Comparison of ENCODE assay signal across 9 mouse cellular contexts in the genomic region with DNA sequence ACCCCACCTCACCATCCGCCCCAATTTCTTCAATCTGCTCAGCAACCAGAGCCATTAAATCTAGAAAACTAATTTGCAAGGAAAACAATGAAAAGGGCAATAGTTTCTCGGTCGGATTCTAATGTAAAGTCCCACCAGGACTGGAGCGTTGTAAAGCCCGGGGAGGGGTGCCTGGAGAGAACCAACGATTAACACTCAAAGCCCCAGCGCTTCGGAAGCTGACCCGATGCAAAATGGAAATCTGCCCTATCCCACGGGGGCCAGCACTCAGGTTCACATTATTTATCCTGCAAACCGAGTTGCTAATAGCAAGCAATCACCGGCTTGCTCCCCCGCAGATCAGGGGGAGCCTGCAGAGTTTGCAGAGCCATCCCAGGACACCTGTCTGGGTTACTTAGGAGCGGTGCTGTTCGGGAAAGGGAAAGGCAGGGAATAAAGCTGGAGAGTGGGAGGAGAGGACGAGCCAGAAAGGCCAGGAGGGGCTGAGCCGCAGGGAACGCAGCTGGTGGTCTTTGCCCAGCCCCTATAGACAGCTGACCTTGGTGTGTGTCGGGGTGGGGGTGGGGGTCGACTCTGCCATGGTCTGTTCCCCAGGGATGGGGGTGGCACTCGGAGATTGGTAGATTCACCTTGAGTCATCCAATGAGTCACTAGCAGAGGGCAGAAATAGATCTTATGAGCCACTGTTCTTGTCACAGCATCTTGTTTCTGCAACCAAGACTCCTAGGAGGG. TPM values are rescaled to one million over a fixed set of nuclear protein-coding genes. Genes with fewer than 3 reads are reported as not detected.
DNase-seq lines count a peak whose midpoint lies in the region; ATAC-seq lines count a peak whose summit lies in the region.
"Had no signal": no experiment of that assay in that cellular context is flagged by ENCODE, and none has a peak within 500 bp of the region (broad histone marks: within the 10 kb centered on the region; RNA-seq: fewer than 3 reads in every experiment).

No protein-coding gene starts in this region.

- no peaks in the 10 kb centered on the region for H3K4me1 ChIP-seq in embryonic facial prominence, embryonic 15.5 days

- WGBS in embryonic facial prominence, embryonic 15.5 days = 4% methylated on average over 21 of the region's 21 CpGs

- no peak overlapping the region for H3K27ac ChIP-seq in embryonic facial prominence, embryonic 15.5 days (replicated peaks)

- H3K36me3 ChIP-seq in embryonic facial prominence, embryonic 15.5 days = no peaks in the 10 kb centered on the region

- peaks cover 3% of the 10 kb centered on the region; the same call in 1 of the 2 replicates for H3K27me3 ChIP-seq in embryonic facial prominence, embryonic 15.5 days

- peak; percentile 32 to 34 for DNase-seq in cerebellum, postnatal 10 days
- no peak for DNase-seq in cerebellum, adult 11 months
- DNase-seq in ES-CJ7 (ENCODE audit: low read depth, low spot score) = peak; percentile 88
- peak; percentile 62 to 76 for DNase-seq in left cerebral cortex, adult 9 months (ENCODE audit: low spot score in 2 of 2)
- peak; percentile 23 for DNase-seq in retina, adult 2 months (ENCODE audit: low read depth, low spot score)
- no peak for DNase-seq in gastrocnemius, adult 18-20 months (ENCODE audit: low spot score)
- no peak for DNase-seq in urinary bladder, adult 2 months (ENCODE audit: low spot score)

- peak overlapping the region; percentile 22; the same call in 1 of the 2 replicates for H3K4me2 ChIP-seq in embryonic facial prominence, embryonic 15.5 days (replicated peaks)

- no peak overlapping the region for H3K4me3 ChIP-seq in embryonic facial prominence, embryonic 15.5 days (replicated peaks)

- H3K9me3 ChIP-seq in embryonic facial prominence, embryonic 15.5 days (replicated peaks) = no peaks in the 10 kb centered on the region

- no peak for ATAC-seq in embryonic facial prominence, embryonic 15.5 days (ENCODE audit: insufficient number of reproducible peaks, low FRiP score, low TSS enrichment, low read depth)

- no peak overlapping the region for H3K9ac ChIP-seq in embryonic facial prominence, embryonic 15.5 days

RNA-seq across cellular contexts. Expression of a gene that starts 37.5 kb away (rescaled TPM):
- polyA plus RNA-seq in embryonic facial prominence, embryonic 15.5 days (2015; fragmentation: Nextera tagmentation; extraction: Ambion mirVana) = 0.13 and 0.28 TPM in 2 replicates
- 1 to 10 TPM in 1 of 2 experiments, under 1 TPM in 1; 0.26 to 4.5 TPM for total RNA-seq in gastrocnemius, adult 18-20 months (2021)
- polyA plus RNA-seq in urinary bladder, adult 2 months (2012; rRNA removed) = 0.28 and 0.41 TPM in 2 replicates

RNA-seq across cellular contexts. Expression of a gene that starts 54.4 kb away (rescaled TPM):
- 70.8 and 79.0 TPM in 2 replicates for polyA plus RNA-seq in embryonic facial prominence, embryonic 15.5 days (2015; fragmentation: Nextera tagmentation; extraction: Ambion mirVana)
- total RNA-seq in gastrocnemius, adult 18-20 months (2021) = 1 to 10 TPM; 3.2 to 3.7 TPM
- polyA plus RNA-seq in urinary bladder, adult 2 months (2012; rRNA removed) = 23.7 and 36.4 TPM in 2 replicates

RNA-seq across cellular contexts. Expression of a gene that starts 55.8 kb away (rescaled TPM):
- polyA plus RNA-seq in embryonic facial prominence, embryonic 15.5 days (2015; fragmentation: Nextera tagmentation; extraction: Ambion mirVana) = not detected in 2 replicates
- total RNA-seq in gastrocnemius, adult 18-20 months (2021) = not detected
- polyA plus RNA-seq in urinary bladder, adult 2 months (2012; rRNA removed) = not detected in 2 replicates
- polyA plus RNA-seq: heart, postnatal 0 days had no signal

Comparison
In these comparisons a context has a peak if more than half of its experiments do, and no peak if none do; other contexts are left out.
1. DNase-seq: peak in cerebellum, postnatal 10 days (2 of 2), ES-CJ7 (single experiment), left cerebral cortex, adult 9 months (2 of 2) and retina, adult 2 months (single experiment); none in cerebellum, adult 11 months (single experiment), gastrocnemius, adult 18-20 months (single experiment) and urinary bladder, adult 2 months (single experiment).